Mouse (Mus musculus): ENCODE data around the gene Cobll1.

DNA sequence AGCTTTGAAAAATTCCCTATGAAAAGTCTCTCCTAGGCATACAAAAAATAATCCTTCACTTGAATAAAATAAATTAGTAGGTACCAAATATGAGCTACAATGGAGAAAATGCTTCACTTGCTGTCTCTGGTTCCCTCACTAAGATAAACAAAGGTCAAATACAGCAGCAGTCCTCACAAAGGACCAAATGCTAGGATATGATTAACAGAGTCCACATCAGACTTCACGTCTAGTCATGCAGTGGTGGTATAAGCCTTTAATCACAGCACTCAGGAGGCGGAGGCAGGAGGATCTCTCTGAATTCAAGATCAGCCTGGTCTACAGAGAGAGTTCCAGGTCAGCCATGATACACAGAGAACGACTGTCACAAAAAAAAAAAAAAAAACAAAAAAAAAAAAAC lies 27.6 kb downstream of the Cobll1 start:
- no peak for TF ChIP-seq CTCF (IDR thresholded peaks at IDR 0.05; ENCODE audit: extremely low read depth, insufficient read depth, low read length)
- no peak for TF ChIP-seq POLR2A (IDR thresholded peaks at IDR 0.05; ENCODE audit: extremely low read depth, insufficient read depth, low read length)
